Mouse (Mus musculus) right cerebral cortex, adult 18-20 months (tissue): ENCODE measurements around the gene Coro2a.
A peak's percentile ranks its signal among the peaks of the same experiment; 100 is the strongest.
"Not testable (repeated sequence)": the region's sequence is repeated elsewhere in the genome, so short reads cannot be mapped to it uniquely, and the experiment has no call there.

Experiments
- DNase-seq: peaks from one replicate; pipeline ENCODE4 v3.0.0; 2022; ENCODE audit warnings: mixed read lengths

Gene Coro2a

DNA sequence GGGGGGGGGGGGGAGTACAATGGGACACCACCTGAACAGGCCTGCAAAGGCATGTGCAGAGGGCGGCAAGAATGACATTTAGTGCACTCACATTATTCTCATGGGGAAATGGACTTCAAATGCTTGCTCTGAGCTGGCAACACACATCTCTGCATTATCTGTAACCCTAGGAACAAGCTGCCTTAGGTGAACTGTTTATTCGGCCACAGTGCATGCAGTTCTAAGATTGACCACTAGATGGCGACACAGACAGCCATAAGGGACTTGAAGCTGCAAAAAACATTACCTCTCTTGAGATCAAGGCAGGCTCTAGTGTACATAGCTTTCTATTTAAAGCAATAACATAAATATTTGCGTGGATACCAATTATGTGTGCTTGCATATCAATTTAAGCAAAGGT, 9.2 kb upstream of the Coro2a start:
- peak; percentile 82 for DNase-seq

DNA sequence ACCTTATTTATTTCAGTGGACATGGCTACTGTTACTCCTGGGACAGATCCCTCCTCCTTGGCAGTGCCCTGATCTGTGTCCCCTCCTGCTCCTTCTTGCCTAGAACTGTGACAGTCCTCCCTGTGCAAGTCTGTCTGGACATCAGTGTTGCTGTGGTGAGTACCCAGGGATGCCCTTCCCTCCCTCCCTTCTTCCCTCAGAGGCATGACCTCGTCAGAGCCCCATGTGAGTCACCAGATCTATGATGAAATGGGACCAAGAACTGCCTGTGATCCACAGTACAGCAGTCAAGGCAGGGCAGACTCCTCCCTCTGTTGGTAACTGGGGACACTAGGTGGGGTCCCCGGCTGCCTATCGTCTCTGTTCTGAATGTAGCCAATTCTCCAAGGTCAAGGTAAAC, 5.6 kb upstream of the Coro2a start:
- DNase-seq, result no peak

- no peak for DNase-seq
Measured at GRCm38 (mm10) chr4:46605451-46605850, 3.4 kb upstream of the Coro2a start.

GRCm38 (mm10) chr4:46602704-46603103, 702 bp upstream of the Coro2a start:
- DNase-seq, result no peak

DNA sequence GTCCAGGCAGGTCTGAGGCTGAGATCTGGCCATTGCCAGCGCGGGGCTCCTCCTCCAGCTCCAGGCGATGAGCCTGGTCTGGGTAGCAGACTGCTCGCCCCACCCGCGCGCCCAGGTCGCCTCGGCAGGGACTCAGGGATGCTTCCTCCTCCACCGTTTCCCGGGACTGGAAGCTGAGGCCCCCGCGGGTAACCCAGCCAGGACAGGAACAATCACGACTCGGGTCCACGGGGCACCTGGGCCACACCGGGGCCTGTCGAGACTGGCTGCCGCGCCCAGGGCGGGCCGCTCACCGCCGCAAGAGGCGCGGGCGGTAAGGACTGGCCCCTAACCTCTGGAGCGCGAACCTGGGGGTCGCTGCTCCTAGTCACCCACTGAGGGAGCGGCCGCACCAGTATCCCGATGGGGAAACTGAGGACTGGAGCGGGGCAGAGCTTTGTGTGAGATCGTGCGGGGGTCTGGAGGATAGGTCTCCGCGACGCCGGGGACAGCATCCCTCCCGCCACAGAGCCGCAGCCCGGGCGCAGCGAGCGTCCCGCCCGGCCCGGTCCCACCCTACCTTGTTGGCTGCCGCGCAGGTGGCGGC, 651 bp downstream of the Coro2a start:
- peak; percentile 43 for DNase-seq

DNA sequence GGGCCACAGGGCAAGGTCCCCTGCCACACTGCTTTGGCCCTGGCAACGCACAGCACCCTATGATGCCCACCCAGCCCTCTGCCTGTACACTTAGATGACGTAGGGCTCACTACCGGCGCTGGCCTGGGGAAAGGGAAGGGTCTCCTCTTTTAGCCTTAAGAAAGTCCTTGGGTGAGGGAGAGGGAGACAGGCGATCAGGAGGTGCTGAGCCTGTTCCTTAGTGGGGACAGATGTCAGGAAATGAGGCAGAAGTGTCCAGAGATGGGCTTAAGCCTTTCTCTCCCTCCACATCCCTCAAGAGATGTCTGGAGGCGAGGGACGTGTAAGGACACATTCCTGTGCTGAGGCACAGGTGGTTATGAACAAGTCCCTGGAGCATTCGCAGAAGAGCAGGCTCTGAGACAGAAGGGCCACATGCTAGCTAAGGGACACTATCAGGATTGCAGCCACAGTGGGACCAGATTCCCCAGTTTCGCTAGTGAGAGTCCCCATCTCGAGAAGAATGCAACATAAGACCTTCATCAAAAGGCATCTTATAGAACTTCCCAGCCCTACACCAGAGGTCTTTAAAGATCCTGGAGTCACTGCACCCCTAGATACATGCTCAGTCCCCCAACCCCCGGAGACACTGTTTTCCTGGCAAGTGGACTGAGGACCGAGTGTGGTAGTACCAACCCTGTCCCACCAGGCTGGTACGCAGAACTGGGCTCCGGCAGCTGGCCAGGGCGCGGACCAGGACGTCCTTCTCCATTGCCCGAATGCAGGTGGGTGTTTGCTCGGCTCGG, 1.3 kb downstream of the Coro2a start:
- no peak for DNase-seq

GRCm38 (mm10) chr4:46599609-46600008, 2.4 kb downstream of the Coro2a start:
- not testable (repeated sequence) for DNase-seq

GRCm38 (mm10) chr4:46598981-46599380, 3.0 kb downstream of the Coro2a start:
- no peak for DNase-seq

GRCm38 (mm10) chr4:46598111-46598510, 3.9 kb downstream of the Coro2a start:
- no peak for DNase-seq

DNA sequence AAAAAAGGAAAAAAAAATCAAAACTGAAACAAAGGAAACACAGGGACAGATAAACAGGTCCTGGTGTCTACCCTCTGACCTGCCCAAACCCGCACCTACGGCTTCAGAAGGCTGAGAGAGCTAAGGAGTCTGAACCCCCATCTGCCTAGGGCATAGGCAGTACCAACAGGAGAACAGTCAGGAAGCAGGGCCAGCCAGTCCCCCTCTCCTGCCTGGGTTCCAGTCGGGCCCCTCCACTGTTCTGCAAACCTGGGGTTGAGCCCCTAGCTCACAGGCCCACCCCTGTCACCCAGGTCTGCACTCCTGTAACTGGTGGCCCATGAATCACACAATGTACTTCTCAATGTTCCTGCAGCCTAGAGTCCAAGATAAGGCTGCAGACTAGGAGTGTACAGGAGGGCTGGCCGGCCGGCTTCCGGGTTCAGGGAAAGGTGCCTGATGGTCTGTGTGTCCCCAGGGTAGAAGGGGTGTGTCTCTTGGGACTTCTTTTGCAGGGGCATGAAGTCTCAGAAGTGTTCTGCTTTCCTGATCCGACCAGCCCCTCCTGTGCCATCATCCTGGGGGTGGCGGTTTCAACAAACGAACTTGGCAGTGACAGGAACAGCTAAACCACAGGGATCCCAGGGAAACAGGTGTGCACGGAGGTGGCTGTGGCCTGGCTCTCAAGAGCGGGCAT, 4.6 kb downstream of the Coro2a start:
- no peak for DNase-seq

GRCm38 (mm10) chr4:46596398-46596797, 5.6 kb downstream of the Coro2a start:
- no peak for DNase-seq

GRCm38 (mm10) chr4:46594131-46594530, 7.9 kb downstream of the Coro2a start:
- no peak for DNase-seq

DNA sequence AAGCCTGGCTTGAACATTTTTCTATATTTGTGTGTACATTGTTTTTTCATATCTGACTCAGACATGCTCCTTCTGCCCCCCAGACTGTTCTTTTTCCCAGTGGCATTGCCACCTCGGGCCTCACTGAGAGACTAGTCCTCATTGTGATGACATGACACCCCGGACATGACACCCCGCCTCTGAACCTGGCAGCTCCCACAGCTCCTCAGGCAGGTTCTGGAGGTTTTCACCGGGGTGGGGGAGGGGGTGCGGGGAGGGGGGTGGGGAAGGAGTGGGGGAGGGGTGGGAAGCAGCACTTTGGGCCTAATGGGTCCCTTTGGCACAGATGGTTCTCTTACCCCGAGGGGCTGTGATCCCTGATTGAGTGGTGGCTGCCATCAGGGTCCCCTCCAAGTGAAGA, 8.5 kb downstream of the Coro2a start:
- no peak for DNase-seq

- DNase-seq, result no peak
Measured at GRCm38 (mm10) chr4:46591833-46592520, 10.0 kb downstream of the Coro2a start.

DNA sequence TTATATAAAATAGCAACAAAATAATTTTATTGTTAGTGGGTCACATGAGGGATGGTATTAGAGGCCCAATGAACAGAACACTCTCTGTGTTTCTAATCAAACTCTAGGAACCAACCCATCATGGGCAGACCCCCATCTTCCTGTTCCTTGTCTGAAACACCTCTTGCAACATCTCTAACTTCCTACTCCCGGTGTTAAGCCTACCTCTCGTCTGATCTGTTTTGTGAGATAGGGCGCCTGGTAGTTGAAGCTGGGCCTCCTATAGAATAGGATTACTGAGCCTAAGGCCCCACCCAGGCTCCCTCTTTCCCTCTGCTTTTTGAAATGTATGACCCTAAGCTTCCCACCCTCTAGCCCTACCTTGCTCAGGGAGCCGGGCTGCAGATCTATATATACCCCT, 11.2 kb downstream of the Coro2a start:
- DNase-seq, result no peak

DNA sequence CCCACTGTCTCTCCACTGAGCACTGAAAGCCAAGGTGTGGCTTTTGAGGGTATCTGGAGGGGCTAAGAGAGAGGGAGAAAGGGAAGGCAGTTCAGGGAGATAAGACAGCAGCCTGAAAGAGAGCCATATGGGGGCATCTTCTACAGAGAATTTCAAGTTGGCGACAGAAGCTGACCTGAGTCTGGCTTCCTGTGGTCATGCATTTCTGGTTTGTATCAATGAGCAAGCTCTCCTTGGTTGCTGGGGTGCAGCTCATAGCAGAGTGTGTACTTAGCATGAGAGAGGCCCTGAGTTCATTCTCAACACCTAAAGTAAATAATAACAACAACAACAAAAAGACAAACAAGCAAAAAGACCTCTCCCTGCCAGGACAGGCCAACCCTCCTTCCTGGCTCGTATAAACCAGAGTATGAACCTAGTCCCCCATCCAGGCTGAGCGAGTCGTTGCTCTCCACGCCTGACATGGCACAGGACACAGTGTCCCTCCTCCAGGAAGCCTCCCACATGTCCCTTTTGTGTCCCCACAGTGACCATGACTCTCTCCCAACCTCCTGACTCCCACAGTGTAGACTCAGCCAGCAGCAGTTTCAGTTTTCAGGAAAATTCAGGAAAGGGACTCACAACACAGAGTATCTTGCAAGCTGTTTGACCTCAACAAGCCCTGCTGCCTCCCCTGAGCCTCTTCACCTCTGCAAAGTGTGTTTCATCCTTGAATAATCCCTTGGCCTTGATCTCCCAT, 11.9 kb downstream of the Coro2a start:
- no peak for DNase-seq

GRCm38 (mm10) chr4:46589151-46589550, 12.9 kb downstream of the Coro2a start:
- DNase-seq, result no peak

- no peak for DNase-seq
Measured at GRCm38 (mm10) chr4:46586473-46586872, 15.5 kb downstream of the Coro2a start.

GRCm38 (mm10) chr4:46585811-46586190, 16.2 kb downstream of the Coro2a start:
- no peak for DNase-seq

DNA sequence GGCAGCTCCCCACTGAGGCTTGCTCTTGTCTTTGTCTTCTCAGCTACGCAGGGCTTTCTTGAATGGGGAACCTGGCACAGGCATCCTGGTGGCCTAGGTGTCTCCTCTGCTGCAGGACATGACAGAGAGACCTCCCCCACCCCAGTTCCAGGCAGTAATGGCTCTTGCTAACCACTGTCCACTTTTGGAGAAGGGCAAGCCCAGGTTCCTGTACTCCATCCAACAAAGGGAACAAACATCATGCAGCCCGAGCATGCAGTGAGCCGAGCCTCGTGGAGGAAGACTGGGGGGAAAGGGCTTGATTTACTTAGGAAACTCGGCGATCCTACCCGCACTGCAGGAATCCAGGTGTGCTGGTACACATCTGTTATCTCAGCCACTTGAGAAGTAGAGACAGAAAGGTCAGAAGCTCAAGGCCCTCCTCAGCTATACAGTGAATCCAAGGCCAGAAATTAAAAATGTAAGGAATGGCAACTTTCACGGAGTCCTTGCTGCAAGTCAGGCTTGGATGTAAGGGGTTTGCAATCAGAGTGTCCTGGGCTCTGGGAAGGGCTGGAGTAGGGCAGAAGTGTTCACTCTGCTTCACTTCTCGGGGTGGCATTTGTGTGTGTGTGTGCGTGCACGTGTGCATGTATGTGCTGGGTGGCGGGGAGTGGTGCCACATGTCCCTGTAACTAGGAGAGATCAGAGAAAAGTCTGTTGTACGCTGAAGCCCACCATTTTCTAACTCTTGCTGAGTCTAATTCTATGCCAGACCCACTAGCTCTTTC, 16.8 kb downstream of the Coro2a start:
- DNase-seq, result no peak

- not testable (repeated sequence) for DNase-seq
Measured at GRCm38 (mm10) chr4:46584536-46584935, 17.5 kb downstream of the Coro2a start.

DNA sequence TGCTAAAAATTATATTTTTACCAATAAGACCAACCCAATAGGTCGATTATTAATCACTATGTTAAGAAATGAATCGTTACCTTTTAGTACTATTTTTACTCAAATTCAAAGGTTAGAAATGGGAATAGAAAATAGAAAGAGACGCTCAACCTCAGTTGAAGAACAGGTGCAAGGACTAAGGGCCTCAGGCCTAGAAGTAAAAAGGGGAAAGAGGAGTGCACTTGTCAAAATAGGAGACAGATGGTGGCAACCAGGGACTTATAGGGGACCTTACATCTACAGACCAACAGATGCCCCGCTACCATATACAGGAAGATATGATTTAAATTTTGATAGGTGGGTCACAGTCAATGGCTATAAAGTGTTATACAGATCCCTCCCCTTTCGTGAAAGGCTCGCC, 17.9 kb downstream of the Coro2a start:
- DNase-seq, result not testable (repeated sequence)
